ENCODE assay signal across 12 mouse cellular contexts in the genomic region with DNA sequence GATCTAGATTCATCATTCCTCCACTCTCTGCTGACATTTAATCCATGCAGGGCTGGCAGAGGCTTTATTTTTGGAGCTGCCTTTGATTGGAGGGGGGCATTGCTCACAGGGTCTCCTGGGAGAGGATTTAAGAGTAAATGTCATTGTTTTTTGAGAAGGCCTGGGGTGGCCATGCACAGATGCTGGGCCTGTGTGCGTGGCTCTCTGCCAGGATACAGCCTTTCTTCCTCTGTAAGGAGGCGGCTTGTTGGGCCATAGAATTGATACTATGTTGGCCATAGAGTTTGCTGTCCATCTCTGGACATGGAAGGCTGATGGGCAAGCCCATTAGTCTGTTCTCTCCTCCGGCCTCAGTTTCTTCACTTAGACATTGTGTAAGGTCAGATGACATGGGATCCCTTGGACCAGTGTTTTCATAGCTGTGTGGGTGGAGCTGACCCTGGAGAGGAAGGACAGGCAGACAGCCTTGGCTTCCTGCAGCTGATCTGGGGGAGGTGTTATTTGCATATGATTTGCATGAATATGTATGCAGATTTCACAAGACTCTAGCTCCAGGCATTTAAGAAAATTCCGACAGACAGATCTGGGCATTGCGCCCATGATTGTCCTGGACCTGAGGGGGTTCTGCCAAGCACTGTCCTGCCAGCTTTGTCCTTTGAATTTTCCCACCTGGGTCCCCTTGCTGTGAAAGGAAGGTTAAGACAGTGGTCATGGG. TPM values are rescaled to one million over a fixed set of nuclear protein-coding genes. Genes with fewer than 3 reads are reported as not detected.
DNase-seq lines count a peak whose midpoint lies in the region; ATAC-seq and TF ChIP-seq lines count a peak whose summit lies in the region.
"Had no signal": no experiment of that assay in that cellular context is flagged by ENCODE, and none has a peak within 500 bp of the region (broad histone marks: within the 10 kb centered on the region; RNA-seq: fewer than 3 reads in every experiment).

No protein-coding gene starts in this region.

- H3K9ac ChIP-seq in midbrain, embryonic 15.5 days: no peak overlapping the region
- H3K9ac ChIP-seq: embryonic facial prominence, embryonic 15.5 days; limb, embryonic 15.5 days had no signal

- WGBS in kidney, adult 2 months: 60% methylated on average over 5 of the region's 5 CpGs
- 55% methylated on average over 5 of the region's 5 CpGs for WGBS in midbrain, embryonic 15.5 days

- H3K9me3 ChIP-seq in midbrain, embryonic 15.5 days: no peaks in the 10 kb centered on the region
- H3K9me3 ChIP-seq: embryonic facial prominence, embryonic 15.5 days; limb, embryonic 15.5 days had no signal

- no peak overlapping the region for H3K27ac ChIP-seq in kidney, adult 2 months (ENCODE audit: insufficient read depth, low read depth, low read length)
- peak overlapping the region; percentile 46; the same call in 1 of the 2 replicates for H3K27ac ChIP-seq in midbrain, embryonic 15.5 days
- H3K27ac ChIP-seq: embryonic facial prominence, embryonic 15.5 days; limb, embryonic 15.5 days had no signal

- peak; percentile 80 for ATAC-seq in frontal cortex, adult (ENCODE audit: low TSS enrichment)
- ATAC-seq in midbrain, embryonic 15.5 days (replicated peaks): no peak
- ATAC-seq: intestine, postnatal 0 days had no signal

- no peak for TF ChIP-seq CTCF in kidney, adult 2 months (conservative IDR thresholded peaks at IDR 0.05; ENCODE audit: insufficient read depth, insufficient read length, low read depth, low read length)

- no peaks in the 10 kb centered on the region for H3K27me3 ChIP-seq in kidney, adult 2 months (replicated peaks; ENCODE audit: control insufficient read depth, insufficient read depth, low read length)
- H3K27me3 ChIP-seq in midbrain, embryonic 15.5 days (replicated peaks): no peaks in the 10 kb centered on the region
- H3K27me3 ChIP-seq: embryonic facial prominence, embryonic 15.5 days; limb, embryonic 15.5 days had no signal

- H3K4me3 ChIP-seq in kidney, adult 2 months (ENCODE audit: insufficient read depth, low read depth, low read length): no peak overlapping the region
- H3K4me3 ChIP-seq in midbrain, embryonic 15.5 days: no peak overlapping the region
- H3K4me3 ChIP-seq: embryonic facial prominence, embryonic 15.5 days; limb, embryonic 15.5 days had no signal

- no peak overlapping the region for H3K4me2 ChIP-seq in midbrain, embryonic 15.5 days
- H3K4me2 ChIP-seq: embryonic facial prominence, embryonic 15.5 days; limb, embryonic 15.5 days had no signal

- peak; percentile 24 to 50 for DNase-seq in kidney, postnatal 4 days
- no peak for DNase-seq in kidney, adult 2 months
- DNase-seq in adipocyte (ENCODE audit: low spot score) (peak; percentile 5), liver (no peak)
- DNase-seq in testis, postnatal 14 days (ENCODE audit: low spot score): no peak
- DNase-seq: spleen, adult 18-20 months; thymus, postnatal 4 days had no signal

- no peak for TF ChIP-seq POLR2A in kidney, adult 2 months (IDR thresholded peaks at IDR 0.05; ENCODE audit: low read depth, low read length)

- H3K36me3 ChIP-seq in kidney, adult 2 months (ENCODE audit: control insufficient read depth, insufficient read depth, low read length): no peaks in the 10 kb centered on the region
- no peaks in the 10 kb centered on the region for H3K36me3 ChIP-seq in midbrain, embryonic 15.5 days (replicated peaks)
- H3K36me3 ChIP-seq: embryonic facial prominence, embryonic 15.5 days; limb, embryonic 15.5 days had no signal

- H3K4me1 ChIP-seq in kidney, adult 2 months (ENCODE audit: control insufficient read depth, insufficient read depth, low read length): no peaks in the 10 kb centered on the region
- peaks cover 12% of the 10 kb centered on the region for H3K4me1 ChIP-seq in midbrain, embryonic 15.5 days
- H3K4me1 ChIP-seq: limb, embryonic 15.5 days had no signal

RNA-seq across cellular contexts. Expression of a gene that starts 58.0 kb away (rescaled TPM):
- 0.04 TPM in 1 of 2 replicates, not detected in the other for polyA plus RNA-seq in kidney, adult 2 months (2012; rRNA removed)
- polyA plus RNA-seq in midbrain, embryonic 15.5 days (2015; fragmentation: Nextera tagmentation; extraction: Ambion mirVana): 0.20 and 0.23 TPM in 2 replicates
- polyA plus RNA-seq: limb, embryonic 15.5 days had no signal

Comparison
In these comparisons a context has a peak if more than half of its experiments do, and no peak if none do; other contexts are left out.
1. DNase-seq: peak in kidney, postnatal 4 days (2 of 2) and adipocyte (single experiment); none in kidney, adult 2 months (single experiment), liver (single experiment) and testis, postnatal 14 days (single experiment).